Mouse (Mus musculus): ENCODE data around the gene Vps9d1. TPM values are rescaled to one million over a fixed set of nuclear protein-coding genes. Genes with fewer than 3 reads are reported as not detected.
"Not testable (repeated sequence)": the region's sequence is repeated elsewhere in the genome, so short reads cannot be mapped to it uniquely, and the experiment has no call there.

Vps9d1 gene
- polyA plus RNA-seq, 1 experiment from 2014 or later: 34.9 TPM

- H3K27me3 ChIP-seq: peaks cover 42% of the 10 kb centered on the region
- no peaks in the 10 kb centered on the region for H3K9me3 ChIP-seq
- peaks cover 24% of the 10 kb centered on the region for H3K36me3 ChIP-seq (replicated peaks)
- peaks cover 20% of the 10 kb centered on the region for H3K4me1 ChIP-seq
- H3K9ac ChIP-seq: no peak overlapping the region
- ATAC-seq (ENCODE audit: low FRiP score): no peak
- 66% methylated on average over 5 of the region's 5 CpGs for WGBS
- no peak overlapping the region for H3K27ac ChIP-seq
- H3K4me2 ChIP-seq: no peak overlapping the region
- H3K4me3 ChIP-seq (replicated peaks): no peak overlapping the region
These were observed 22.4 kb downstream of the Vps9d1 start for GRCm38 (mm10) chr8:123231742-123232141.

- not testable (repeated sequence) for ATAC-seq (ENCODE audit: low FRiP score); H3K9me3 ChIP-seq; H3K4me2 ChIP-seq; H3K9ac ChIP-seq; H3K27ac ChIP-seq; H3K4me3 ChIP-seq (replicated peaks)
- H3K27me3 ChIP-seq: peaks cover 28% of the 10 kb centered on the region
- 87% methylated on average over 11 of the region's 11 CpGs for WGBS
- H3K4me1 ChIP-seq: peaks cover 13% of the 10 kb centered on the region
- peaks cover 27% of the 10 kb centered on the region for H3K36me3 ChIP-seq (replicated peaks)
These were observed 23.8 kb downstream of the Vps9d1 start for GRCm38 (mm10) chr8:123230326-123230725.

GRCm38 (mm10) chr8:123228416-123228815 lies 25.7 kb downstream of the Vps9d1 start:
- Histone ChIP-seq H3K4me3 (replicated peaks) (no peak overlapping the region), H3K4me1 (peaks cover 12% of the 10 kb centered on the region), H3K36me3 (replicated peaks) (peaks cover 27% of the 10 kb centered on the region), H3K27ac (no peak overlapping the region), H3K9me3 (no peaks in the 10 kb centered on the region), H3K9ac (no peak overlapping the region), H3K27me3 (peaks cover 8% of the 10 kb centered on the region), H3K4me2 (no peak overlapping the region)
- 100% methylated on average over 1 of the region's 1 CpGs for WGBS
- ATAC-seq (ENCODE audit: low FRiP score): no peak

GRCm38 (mm10) chr8:123224278-123225266 lies 29.6 kb downstream of the Vps9d1 start, which contains the start of gene Cdk10:
Gene Cdk10 (plus strand): TSS chr8:123224842.
- WGBS: 3% methylated on average over 59 of the region's 59 CpGs
- Histone ChIP-seq H3K4me2 (peak within 1 kb of the TSS; percentile 95), H3K9ac (peak within 1 kb of the TSS; percentile 95), H3K36me3 (replicated peaks) (peaks cover 24% of the 10 kb centered on the region), H3K9me3 (no peaks in the 10 kb centered on the region), H3K27me3 (no peaks in the 10 kb centered on the region), H3K27ac (peak within 1 kb of the TSS; percentile 84), H3K4me3 (replicated peaks) (peak within 1 kb of the TSS; percentile 85), H3K4me1 (peaks cover 12% of the 10 kb centered on the region)
- ATAC-seq (ENCODE audit: low FRiP score): peak; percentile 92

- Histone ChIP-seq H3K9ac (no peak overlapping the region), H3K4me1 (peaks cover 12% of the 10 kb centered on the region), H3K36me3 (replicated peaks) (no peaks in the 10 kb centered on the region), H3K4me2 (no peak overlapping the region), H3K27ac (no peak overlapping the region), H3K4me3 (replicated peaks) (no peak overlapping the region), H3K9me3 (no peaks in the 10 kb centered on the region), H3K27me3 (no peaks in the 10 kb centered on the region)
- WGBS: 94% methylated on average over 1 of the region's 1 CpGs
- no peak for ATAC-seq (ENCODE audit: low FRiP score)
These were observed 33.2 kb downstream of the Vps9d1 start for GRCm38 (mm10) chr8:123220917-123221316.

GRCm38 (mm10) chr8:123215430-123215829 lies 38.7 kb downstream of the Vps9d1 start:
- H3K4me3 ChIP-seq (replicated peaks): no peak overlapping the region
- ATAC-seq (ENCODE audit: low FRiP score): no peak
- no peaks in the 10 kb centered on the region for H3K36me3 ChIP-seq (replicated peaks)
- H3K9ac ChIP-seq: no peak overlapping the region
- peaks cover 25% of the 10 kb centered on the region for H3K4me1 ChIP-seq
- no peak overlapping the region for H3K27ac ChIP-seq
- 84% methylated on average over 3 of the region's 3 CpGs for WGBS
- no peaks in the 10 kb centered on the region for H3K27me3 ChIP-seq
- H3K9me3 ChIP-seq: no peaks in the 10 kb centered on the region
- no peak overlapping the region for H3K4me2 ChIP-seq

- Histone ChIP-seq H3K9me3 (no peaks in the 10 kb centered on the region), H3K4me1 (peaks cover 25% of the 10 kb centered on the region), H3K27me3 (no peaks in the 10 kb centered on the region), H3K4me2 (peak overlapping the region; percentile 86), H3K4me3 (replicated peaks) (peak overlapping the region; percentile 74), H3K36me3 (replicated peaks) (peaks cover 21% of the 10 kb centered on the region), H3K9ac (peak overlapping the region; percentile 80), H3K27ac (peak overlapping the region; percentile 32; the same call in 1 of the 2 replicates)
- peak; percentile 28 for ATAC-seq (ENCODE audit: low FRiP score)
- 18% methylated on average over 22 of the region's 22 CpGs for WGBS
These were observed 40.9 kb downstream of the Vps9d1 start for GRCm38 (mm10) chr8:123213118-123213772.

GRCm38 (mm10) chr8:123212321-123213117 lies 41.6 kb downstream of the Vps9d1 start, which contains the start of the genes Chmp1a and Spata33:
Gene Chmp1a (minus strand): TSS chr8:123212763.
Gene Spata33 (plus strand): TSS chr8:123212832.
- ATAC-seq (ENCODE audit: low FRiP score): peak; percentile 95
- H3K4me1 ChIP-seq: peaks cover 25% of the 10 kb centered on the region
- H3K9ac ChIP-seq: peak within 1 kb of the TSS; percentile 80
- WGBS: under 1% methylated on average over 76 of the region's 76 CpGs
- H3K9me3 ChIP-seq: no peaks in the 10 kb centered on the region
- H3K27me3 ChIP-seq: no peaks in the 10 kb centered on the region
- H3K27ac ChIP-seq: peak within 1 kb of the TSS; percentile 32; the same call in 1 of the 2 replicates
- H3K4me3 ChIP-seq (replicated peaks): peak within 1 kb of the TSS; percentile 74
- H3K36me3 ChIP-seq (replicated peaks): peaks cover 29% of the 10 kb centered on the region
- peak within 1 kb of the TSS; percentile 86 for H3K4me2 ChIP-seq

- ATAC-seq (ENCODE audit: low FRiP score): no peak
- H3K9me3 ChIP-seq: no peaks in the 10 kb centered on the region
- no peaks in the 10 kb centered on the region for H3K27me3 ChIP-seq
- peaks cover 35% of the 10 kb centered on the region for H3K36me3 ChIP-seq (replicated peaks)
- H3K4me3 ChIP-seq (replicated peaks): peak overlapping the region; percentile 74
- no peak overlapping the region for H3K27ac ChIP-seq
- peaks cover 25% of the 10 kb centered on the region for H3K4me1 ChIP-seq
- 56% methylated on average over 10 of the region's 10 CpGs for WGBS
- H3K4me2 ChIP-seq: peak overlapping the region; percentile 86
- peak overlapping the region; percentile 80 for H3K9ac ChIP-seq
These were observed 42.3 kb downstream of the Vps9d1 start for GRCm38 (mm10) chr8:123211876-123212275.

GRCm38 (mm10) chr8:123203571-123203970 lies 50.6 kb downstream of the Vps9d1 start:
- 93% methylated on average over 3 of the region's 3 CpGs for WGBS
- Histone ChIP-seq H3K27ac (no peak overlapping the region), H3K36me3 (replicated peaks) (peaks cover 38% of the 10 kb centered on the region), H3K9ac (no peak overlapping the region), H3K27me3 (0 out of 2 replicates have a peak, but pooled peaks cover 6% of the 10 kb centered on the region), H3K4me2 (no peak overlapping the region), H3K4me3 (replicated peaks) (no peak overlapping the region), H3K9me3 (no peaks in the 10 kb centered on the region), H3K4me1 (no peaks in the 10 kb centered on the region)
- no peak for ATAC-seq (ENCODE audit: low FRiP score)

- Histone ChIP-seq H3K4me1 (no peaks in the 10 kb centered on the region), H3K9ac (no peak overlapping the region), H3K27me3 (0 out of 2 replicates have a peak, but pooled peaks cover 6% of the 10 kb centered on the region), H3K4me2 (no peak overlapping the region), H3K4me3 (replicated peaks) (no peak overlapping the region), H3K36me3 (replicated peaks) (peaks cover 25% of the 10 kb centered on the region), H3K9me3 (no peaks in the 10 kb centered on the region), H3K27ac (no peak overlapping the region)
- 32% methylated on average over 5 of the region's 5 CpGs for WGBS
- no peak for ATAC-seq (ENCODE audit: low FRiP score)
These were observed 51.9 kb downstream of the Vps9d1 start for GRCm38 (mm10) chr8:123202288-123202687.
